Mouse (Mus musculus) MEL (cell line): ENCODE results near the gene Grip1. TPM values are rescaled to one million over a fixed set of nuclear protein-coding genes. Genes with fewer than 3 reads are reported as not detected.

Source experiments
- DNase-seq: peaks from one replicate; pipeline ENCODE4 v3.0.0; 2011; ENCODE audit warnings: low read depth, low spot score
- H3K27ac ChIP-seq: 2 replicates; pipeline ENCODE4 v1.5.1; 2012; ENCODE audit warnings: low read depth, mild to moderate bottlenecking, control low read depth, low read length, moderate library complexity; ENCODE audit not compliant: control insufficient read depth
- H3K27me3 ChIP-seq, 2 experiments: fragments of 150-350 bp in 1 of 2; sonication (generic) in 1 of 2; 2 replicates each; pipeline ENCODE4 v1.6.1; 2012; ENCODE audit warnings: low read length in 2 of 2, mild to moderate bottlenecking in 2 of 2, improper control_type of control experiment in 1 of 2, moderate library complexity in 1 of 2; ENCODE audit not compliant: insufficient read depth in 2 of 2, control insufficient read depth in 1 of 2
- H3K36me3 ChIP-seq, 2 experiments: 2 replicates each; pipeline ENCODE4 v1.6.1; 2012 to 2014; ENCODE audit warnings: low read length in 2 of 2, improper control_type of control experiment in 1 of 2, inconsistent platforms in 1 of 2, mild to moderate bottlenecking in 1 of 2; ENCODE audit not compliant: insufficient read depth in 2 of 2, control insufficient read depth in 1 of 2
- H3K4me1 ChIP-seq, 2 experiments: fragments of 150-350 bp in 1 of 2; sonication (generic) in 1 of 2; 2 replicates each; pipeline ENCODE4 v1.6.1; 2012; ENCODE audit warnings: low read length in 2 of 2, improper control_type of control experiment in 1 of 2, mild to moderate bottlenecking in 1 of 2; ENCODE audit not compliant: insufficient read depth in 2 of 2, control insufficient read depth in 1 of 2
- H3K4me3 ChIP-seq, 2 experiments: fragments of 150-350 bp in 1 of 2; sonication (generic) in 1 of 2; 2 replicates each; pipeline ENCODE4 v1.5.1; 2012; ENCODE audit warnings: low read depth in 2 of 2, low read length in 2 of 2, mild to moderate bottlenecking in 2 of 2, moderate library complexity in 2 of 2, control low read depth in 1 of 2, improper control_type of control experiment in 1 of 2; ENCODE audit not compliant: control insufficient read depth in 1 of 2, insufficient read depth in 1 of 2
- H3K79me2 ChIP-seq: 2 replicates; pipeline ENCODE4 v1.6.1; 2012; ENCODE audit warnings: mild to moderate bottlenecking, low read length, moderate library complexity; ENCODE audit not compliant: control insufficient read depth, poor library complexity, insufficient read depth
- H3K9ac ChIP-seq: 2 replicates; pipeline ENCODE4 v1.6.1; 2012; ENCODE audit warnings: low read depth, mild to moderate bottlenecking, control low read depth, low read length, moderate library complexity; ENCODE audit not compliant: control insufficient read depth, poor library complexity, severe bottlenecking
- H3K9me3 ChIP-seq: fragments of 150-350 bp; sonication (generic); replicated peaks from 2 replicates; pipeline ENCODE4 v1.6.1; 2012; ENCODE audit warnings: mild to moderate bottlenecking, low read length, improper control_type of control experiment, moderate library complexity; ENCODE audit not compliant: insufficient read depth
- BHLHE40 ChIP-seq: IDR thresholded peaks from 2 replicates; pipeline ENCODE4 v1.6.1; 2012; ENCODE audit warnings: low read depth, mild to moderate bottlenecking, inconsistent platforms, low read length, improper control_type of control experiment, borderline replicate concordance
- CHD1 ChIP-seq: IDR thresholded peaks from 2 replicates; pipeline ENCODE4 v1.6.1; 2012; ENCODE audit warnings: low read depth, mild to moderate bottlenecking, inconsistent platforms, low read length, improper control_type of control experiment
- ELF1 ChIP-seq: IDR thresholded peaks from 2 replicates; pipeline ENCODE4 v1.6.1; 2014; ENCODE audit warnings: low read depth, mild to moderate bottlenecking, inconsistent platforms, low read length, improper control_type of control experiment, moderate library complexity
- EP300 ChIP-seq, 2 experiments: IDR thresholded peaks; 2 replicates each; pipeline ENCODE4 v1.6.1; 2011; ENCODE audit warnings: improper control_type of control experiment in 2 of 2, low read length in 2 of 2, low read depth in 1 of 2, mild to moderate bottlenecking in 1 of 2
- GABPA ChIP-seq: IDR thresholded peaks from 2 replicates; pipeline ENCODE4 v1.6.1; 2012; ENCODE audit warnings: low read depth, mild to moderate bottlenecking, inconsistent platforms, low read length, improper control_type of control experiment, moderate library complexity
- JUND ChIP-seq: IDR thresholded peaks from 2 replicates; pipeline ENCODE4 v1.6.1; 2011; ENCODE audit warnings: low read depth, mild to moderate bottlenecking, improper control_type of control experiment, low read length
- KAT2A ChIP-seq: conservative IDR thresholded peaks from 2 replicates; pipeline ENCODE4 v1.6.1; 2012; ENCODE audit warnings: low read depth, low read length, improper control_type of control experiment, inconsistent platforms
- MAFK ChIP-seq: IDR thresholded peaks from 2 replicates; pipeline ENCODE4 v1.6.1; 2011; ENCODE audit warnings: low read depth, mild to moderate bottlenecking, low read length, improper control_type of control experiment, borderline replicate concordance
- MYC ChIP-seq: IDR thresholded peaks from 2 replicates; pipeline ENCODE4 v1.6.1; 2011; ENCODE audit warnings: low read depth, mild to moderate bottlenecking, low read length, improper control_type of control experiment, moderate library complexity
- NELFE ChIP-seq: IDR thresholded peaks from 2 replicates; pipeline ENCODE4 v1.6.1; 2011; ENCODE audit warnings: low read depth, low read length, improper control_type of control experiment
- NRF1 ChIP-seq: IDR thresholded peaks from 2 replicates; pipeline ENCODE4 v1.6.1; 2014; ENCODE audit warnings: low read depth, mild to moderate bottlenecking, inconsistent platforms, low read length, improper control_type of control experiment, moderate library complexity; ENCODE audit not compliant: poor library complexity, insufficient read depth, severe bottlenecking
- POLR2AphosphoS5 ChIP-seq: IDR thresholded peaks from 2 replicates; pipeline ENCODE4 v1.6.1; 2012; ENCODE audit warnings: low read depth, borderline replicate concordance, mild to moderate bottlenecking, inconsistent platforms, low read length, moderate library complexity, mixed read lengths
- RCOR1 ChIP-seq: IDR thresholded peaks from 2 replicates; pipeline ENCODE4 v1.6.1; 2012; ENCODE audit warnings: low read depth, mild to moderate bottlenecking, inconsistent platforms, low read length, improper control_type of control experiment
- SIN3A ChIP-seq: IDR thresholded peaks from 2 replicates; pipeline ENCODE4 v1.6.1; 2012; ENCODE audit warnings: low read length, improper control_type of control experiment, inconsistent platforms
- TAL1 ChIP-seq: IDR thresholded peaks from 2 replicates; pipeline ENCODE4 v1.6.1; 2012; ENCODE audit warnings: mild to moderate bottlenecking, inconsistent platforms, low read length, moderate library complexity, mixed read lengths
- TBP ChIP-seq: IDR thresholded peaks from 2 replicates; pipeline ENCODE4 v1.8.0; 2011; ENCODE audit warnings: low read depth, low read length, improper control_type of control experiment
- UBTF ChIP-seq: IDR thresholded peaks from 2 replicates; pipeline ENCODE4 v1.6.1; 2012; ENCODE audit warnings: low read depth, mild to moderate bottlenecking, inconsistent platforms, low read length, improper control_type of control experiment, moderate library complexity, borderline replicate concordance; ENCODE audit not compliant: insufficient read depth
- USF1 ChIP-seq: IDR thresholded peaks from 2 replicates; pipeline ENCODE4 v1.6.1; 2014; ENCODE audit warnings: low read depth, mild to moderate bottlenecking, inconsistent platforms, low read length, improper control_type of control experiment, moderate library complexity
- ZC3H11A ChIP-seq: IDR thresholded peaks from 2 replicates; pipeline ENCODE4 v1.6.1; 2012; ENCODE audit warnings: low read depth, mild to moderate bottlenecking, inconsistent platforms, low read length, improper control_type of control experiment
- ZNF384 ChIP-seq: IDR thresholded peaks from 2 replicates; pipeline ENCODE4 v1.6.1; 2012; ENCODE audit warnings: low read depth, mild to moderate bottlenecking, inconsistent platforms, low read length, improper control_type of control experiment
- polyA plus RNA-seq, 2 experiments: library from polyadenylated mRNA; stranded (reverse) in 1 of 2; unstranded in 1 of 2; fragments of >175 nt in 1 of 2; fragments of >200 nt in 1 of 2; gene quantifications; 2 replicates each; pipeline versions ENCODE4 v1.2.1 to v1.2.4; 2012; ENCODE audit warnings: low replicate concordance in 2 of 2, low read depth in 1 of 2; ENCODE audit not compliant: insufficient read length in 2 of 2, insufficient read depth in 1 of 2, missing spikeins in 1 of 2
- total RNA-seq: library from RNA; depleted of rRNA; stranded (reverse); fragments of 300-350 nt; gene quantifications from 2 replicates; pipeline ENCODE4 v1.2.3, GENCODE M21; 2012

The Grip1 gene
- total and polyA plus RNA-seq, 3 experiments: 0.04 TPM; not detected in 2

- Histone ChIP-seq H3K36me3 (peaks cover 0 to 2% of the 10 kb centered on the region in 2 experiments; a peak in 2 of 4 replicates), H3K27ac (no peak overlapping the region), H3K79me2 (no peaks in the 10 kb centered on the region), H3K4me3 (no peak overlapping the region), H3K9ac (no peak overlapping the region), H3K27me3 (no peaks in the 10 kb centered on the region), H3K9me3 (no peaks in the 10 kb centered on the region), H3K4me1 (no peaks in the 10 kb centered on the region)
- DNase-seq: no peak
- no peak for TF ChIP-seq NRF1
- no peak for TF ChIP-seq KAT2A
- TF ChIP-seq UBTF: no peak
- no peak for TF ChIP-seq BHLHE40
- TF ChIP-seq NELFE: no peak
- TF ChIP-seq MAFK: no peak
- TF ChIP-seq RCOR1: no peak
- no peak for TF ChIP-seq CHD1
- TF ChIP-seq SIN3A: no peak
- TF ChIP-seq ZNF384: no peak
- no peak for TF ChIP-seq ELF1
- no peak for TF ChIP-seq ZC3H11A
- no peak for TF ChIP-seq MYC
Observed at GRCm38 (mm10) chr10:120095716-120096115, 642.1 kb downstream of the Grip1 start.

- no peaks in the 10 kb centered on the region for H3K27me3 ChIP-seq
- DNase-seq: no peak
- no peaks in the 10 kb centered on the region for H3K9me3 ChIP-seq
- no peaks in the 10 kb centered on the region for H3K4me1 ChIP-seq
- H3K79me2 ChIP-seq: no peaks in the 10 kb centered on the region
- H3K27ac ChIP-seq: no peak overlapping the region
- peaks cover 0 to 5% of the 10 kb centered on the region in 2 experiments; a peak in 2 of 4 replicates for H3K36me3 ChIP-seq
- H3K9ac ChIP-seq: no peak overlapping the region
- H3K4me3 ChIP-seq: no peak overlapping the region
- TF ChIP-seq ZC3H11A (no peak), TBP (no peak), TAL1 (no peak)
Observed at GRCm38 (mm10) chr10:120097564-120097963, 643.9 kb downstream of the Grip1 start.

GRCm38 (mm10) chr10:120100806-120101205 lies 647.2 kb downstream of the Grip1 start:
- peaks cover 0 to 5% of the 10 kb centered on the region in 2 experiments; a peak in 2 of 4 replicates for H3K36me3 ChIP-seq
- no peak for DNase-seq
- no peaks in the 10 kb centered on the region for H3K9me3 ChIP-seq
- H3K9ac ChIP-seq: no peak overlapping the region
- H3K4me3 ChIP-seq: no peak overlapping the region
- H3K4me1 ChIP-seq: no peaks in the 10 kb centered on the region
- H3K27ac ChIP-seq: no peak overlapping the region
- H3K27me3 ChIP-seq: no peaks in the 10 kb centered on the region
- H3K79me2 ChIP-seq: no peaks in the 10 kb centered on the region
- no peak for TF ChIP-seq GABPA
- no peak for TF ChIP-seq POLR2AphosphoS5
- no peak for TF ChIP-seq ZC3H11A
- TF ChIP-seq ZNF384: no peak
- no peak for TF ChIP-seq JUND
- TF ChIP-seq USF1: no peak
- no peak for TF ChIP-seq EP300 (IDR thresholded peaks at IDR 0.05; ENCODE audit: low read depth in 1 of 2, low read length in 2 of 2)
